Mouse (Mus musculus) right cerebral cortex, adult 2 months (tissue): ENCODE results near the gene Acot7.

Experiments used
- DNase-seq, 2 experiments: peaks; one replicate each; pipeline ENCODE4 v3.0.0; 2021 to 2022; ENCODE audit warnings: low spot score in 2 of 2

Acot7 gene

GRCm38 (mm10) chr4:152272449-152273049, 94.6 kb downstream of the Acot7 start:
- DNase-seq = no peak

- DNase-seq = no peak
Observed at GRCm38 (mm10) chr4:152273191-152273590, 95.3 kb downstream of the Acot7 start.

- DNase-seq = peak; percentile 41 to 50
Observed at GRCm38 (mm10) chr4:152273621-152274236, 95.8 kb downstream of the Acot7 start, which contains the start of gene Gpr153. Gene Gpr153, plus strand, starts transcription at chr4:152274232.

GRCm38 (mm10) chr4:152274681-152275131, 96.8 kb downstream of the Acot7 start:
- DNase-seq = no peak

- no peak for DNase-seq
Observed at GRCm38 (mm10) chr4:152276389-152277347, 98.7 kb downstream of the Acot7 start.

- DNase-seq = no peak
Observed at GRCm38 (mm10) chr4:152277916-152278315, 100.0 kb downstream of the Acot7 start.

GRCm38 (mm10) chr4:152278986-152279385, 101.1 kb downstream of the Acot7 start:
- peak; percentile 57 to 61 for DNase-seq

- DNase-seq = no peak
Observed at GRCm38 (mm10) chr4:152281601-152282000, 103.7 kb downstream of the Acot7 start.

GRCm38 (mm10) chr4:152282721-152283120, 104.8 kb downstream of the Acot7 start:
- no peak for DNase-seq

- peak; percentile 80 to 84 for DNase-seq
Observed at GRCm38 (mm10) chr4:152283186-152283950, 105.4 kb downstream of the Acot7 start.

GRCm38 (mm10) chr4:152285505-152285904, 107.6 kb downstream of the Acot7 start:
- peak; percentile 53 to 60 for DNase-seq

- peak; percentile 44 to 51 for DNase-seq
Observed at GRCm38 (mm10) chr4:152286183-152286582, 108.2 kb downstream of the Acot7 start.

GRCm38 (mm10) chr4:152286887-152287286, 109.0 kb downstream of the Acot7 start:
- DNase-seq = peak in 1 of 2 experiments; percentile 15

- no peak for DNase-seq
Observed at GRCm38 (mm10) chr4:152287317-152288120, 109.6 kb downstream of the Acot7 start.

- DNase-seq = no peak
Observed at GRCm38 (mm10) chr4:152288398-152288945, 110.5 kb downstream of the Acot7 start.

GRCm38 (mm10) chr4:152290385-152290784, 112.5 kb downstream of the Acot7 start:
- DNase-seq = no peak

- no peak for DNase-seq
Observed at GRCm38 (mm10) chr4:152290991-152291390, 113.1 kb downstream of the Acot7 start.

GRCm38 (mm10) chr4:152291562-152291961, 113.6 kb downstream of the Acot7 start, which contains the start of gene Hes3:
Gene Hes3, minus strand, starts transcription at chr4:152291662.
- no peak for DNase-seq

GRCm38 (mm10) chr4:152292102-152292765, 114.3 kb downstream of the Acot7 start:
- DNase-seq = no peak
